Mouse (Mus musculus) kidney, adult 2 months (tissue): ENCODE measurements around the gene Elfn1. TPM values are rescaled to one million over a fixed set of nuclear protein-coding genes. Genes with fewer than 3 reads are reported as not detected.

ENCODE experiments used
- DNase-seq: peaks from one replicate; pipeline ENCODE4 v3.0.0; 2021
- H3K27ac ChIP-seq: fragments of 200-500 bp; 2 replicates; pipeline ENCODE4 v1.5.1; 2012; ENCODE audit warnings: low read depth, low read length, control low read depth, inconsistent platforms; ENCODE audit not compliant: insufficient read depth
- H3K27me3 ChIP-seq: fragments of 200-500 bp; replicated peaks from 2 replicates; pipeline ENCODE4 v1.6.1; 2012; ENCODE audit warnings: mild to moderate bottlenecking, moderate library complexity, low read length, inconsistent platforms; ENCODE audit not compliant: control insufficient read depth, insufficient read depth
- H3K36me3 ChIP-seq: fragments of 200-500 bp; 2 replicates; pipeline ENCODE4 v1.6.1; 2012; ENCODE audit warnings: mild to moderate bottlenecking, moderate library complexity, low read length, inconsistent platforms; ENCODE audit not compliant: control insufficient read depth, insufficient read depth
- H3K4me1 ChIP-seq: fragments of 200-500 bp; 2 replicates; pipeline ENCODE4 v1.6.1; 2011; ENCODE audit warnings: low read length; ENCODE audit not compliant: control insufficient read depth, insufficient read depth
- H3K4me3 ChIP-seq: fragments of 200-500 bp; 2 replicates; pipeline ENCODE4 v1.5.1; 2011; ENCODE audit warnings: mild to moderate bottlenecking, low read depth, low read length, control low read depth; ENCODE audit not compliant: insufficient read depth
- CTCF ChIP-seq: fragments of 200-500 bp; conservative IDR thresholded peaks from 2 replicates; pipeline ENCODE4 v1.5.1; 2011; ENCODE audit warnings: low read depth, mild to moderate bottlenecking, control low read depth, low read length, moderate library complexity, mixed read lengths; ENCODE audit not compliant: insufficient read depth, insufficient read length
- POLR2A ChIP-seq: fragments of 200-500 bp; IDR thresholded peaks from one replicate; pipeline ENCODE4 v1.6.1; 2011; ENCODE audit warnings: low read depth, low read length, control low read depth
- WGBS: fragments of 180-500 bp; shearing (Covaris S2); methylation state at CpG from one replicate; pipeline ENCODE4 v1.1.7; 2018; 5-methylcytosine and 5-hydroxymethylcytosine counted together
- polyA plus RNA-seq: library from polyadenylated mRNA; depleted of rRNA; stranded (reverse); fragments of >200 nt; gene quantifications from 2 replicates; pipeline ENCODE4 v1.2.3, GENCODE M21; 2012

Elfn1 gene
- polyA plus RNA-seq, 1 experiment, result 10.3 TPM

GRCm38 (mm10) chr5:139932595-139933271 is 25.0 kb downstream of the Elfn1 start:
- H3K4me1 ChIP-seq, result peaks cover 9% of the 10 kb centered on the region; the same call in 1 of the 2 replicates
- no peaks in the 10 kb centered on the region for H3K27me3 ChIP-seq
- H3K4me3 ChIP-seq, result no peak overlapping the region
- H3K36me3 ChIP-seq, result no peaks in the 10 kb centered on the region
- DNase-seq, result peak; percentile 80
- WGBS, result 30% methylated on average over 13 of the region's 13 CpGs
- 0 out of 2 replicates have a peak overlapping the region, but pooled peaks have one; percentile 14 for H3K27ac ChIP-seq
- TF ChIP-seq CTCF (no peak), POLR2A (no peak)

- 52% methylated on average over 7 of the region's 7 CpGs for WGBS
- Histone ChIP-seq H3K4me1 (peaks cover 9% of the 10 kb centered on the region; the same call in 1 of the 2 replicates), H3K27me3 (no peaks in the 10 kb centered on the region), H3K4me3 (no peak overlapping the region), H3K27ac (no peak overlapping the region), H3K36me3 (no peaks in the 10 kb centered on the region)
- TF ChIP-seq CTCF (peak; percentile 53), POLR2A (no peak)
- DNase-seq, result peak; percentile 75
These were observed 25.7 kb downstream of the Elfn1 start for GRCm38 (mm10) chr5:139933476-139933875.

- Histone ChIP-seq H3K36me3 (no peaks in the 10 kb centered on the region), H3K4me3 (no peak overlapping the region), H3K27me3 (no peaks in the 10 kb centered on the region), H3K4me1 (peaks cover 6% of the 10 kb centered on the region; the same call in 1 of the 2 replicates), H3K27ac (no peak overlapping the region)
- no peak for TF ChIP-seq POLR2A
- TF ChIP-seq CTCF, result no peak
- DNase-seq, result peak; percentile 53
- WGBS, result 41% methylated on average over 13 of the region's 13 CpGs
These were observed 28.7 kb downstream of the Elfn1 start for GRCm38 (mm10) chr5:139936431-139936830.

GRCm38 (mm10) chr5:139944697-139945096 is 37.0 kb downstream of the Elfn1 start:
- DNase-seq, result no peak
- WGBS, result 50% methylated on average over 7 of the region's 7 CpGs
- Histone ChIP-seq H3K27me3 (no peaks in the 10 kb centered on the region), H3K27ac (no peak overlapping the region), H3K4me1 (0 out of 2 replicates have a peak, but pooled peaks cover 2% of the 10 kb centered on the region), H3K4me3 (no peak overlapping the region), H3K36me3 (no peaks in the 10 kb centered on the region)
- TF ChIP-seq POLR2A (no peak), CTCF (no peak)

- H3K4me3 ChIP-seq, result no peak overlapping the region
- DNase-seq, result peak; percentile 84
- no peaks in the 10 kb centered on the region for H3K27me3 ChIP-seq
- H3K27ac ChIP-seq, result peak overlapping the region; percentile 21; the same call in 1 of the 2 replicates
- 48% methylated on average over 12 of the region's 12 CpGs for WGBS
- H3K4me1 ChIP-seq, result 0 out of 2 replicates have a peak, but pooled peaks cover 2% of the 10 kb centered on the region
- no peaks in the 10 kb centered on the region for H3K36me3 ChIP-seq
- TF ChIP-seq POLR2A (no peak), CTCF (no peak)
These were observed 38.1 kb downstream of the Elfn1 start for GRCm38 (mm10) chr5:139945715-139946364.

- no peak for TF ChIP-seq POLR2A
- TF ChIP-seq CTCF, result peak; percentile 35
- WGBS, result 98% methylated on average over 5 of the region's 5 CpGs
- Histone ChIP-seq H3K27me3 (no peaks in the 10 kb centered on the region), H3K36me3 (no peaks in the 10 kb centered on the region), H3K4me3 (no peak overlapping the region), H3K27ac (no peak overlapping the region), H3K4me1 (0 out of 2 replicates have a peak, but pooled peaks cover 2% of the 10 kb centered on the region)
- no peak for DNase-seq
These were observed 39.7 kb downstream of the Elfn1 start for GRCm38 (mm10) chr5:139947446-139947845.

- WGBS, result 92% methylated on average over 4 of the region's 4 CpGs
- H3K27ac ChIP-seq, result no peak overlapping the region
These were observed 40.8 kb downstream of the Elfn1 start for GRCm38 (mm10) chr5:139948552-139948951.

More at GRCm38 (mm10) chr5:139948552-139948951, 40.8 kb downstream of the Elfn1 start:
- TF ChIP-seq CTCF (no peak), POLR2A (no peak)
- Histone ChIP-seq H3K36me3 (no peaks in the 10 kb centered on the region), H3K27me3 (no peaks in the 10 kb centered on the region), H3K4me1 (0 out of 2 replicates have a peak, but pooled peaks cover 2% of the 10 kb centered on the region), H3K4me3 (no peak overlapping the region)
- DNase-seq, result no peak
